Mouse (Mus musculus): Measurements from ENCODE around the gene Nenf.

GRCm38 (mm10) chr1:191334500-191334899 lies 16.5 kb upstream of the Nenf start:
- TF ChIP-seq ZNF384 (IDR thresholded peaks at IDR 0.05; ENCODE audit: low read depth, low read length) (no peak), MAFK (IDR thresholded peaks at IDR 0.05; ENCODE audit: insufficient read depth, low read depth, low read length) (no peak), CHD2 (IDR thresholded peaks at IDR 0.05; ENCODE audit: low read depth, low read length) (no peak), ZC3H11A (IDR thresholded peaks at IDR 0.05; ENCODE audit: borderline replicate concordance, low read depth, low read length) (no peak)

Data from ES-E14 (cell line).